Mouse (Mus musculus): ENCODE measurements at regions not wholly inside any gene's neighbourhood (a gene's known extent, or its start where the extent isn't known, plus 50 kb on each side); places are given as distances from the start of the nearest gene placed in this dataset.

GRCm38 (mm10) chr11:114611690-114612089 is 56.6 kb upstream of the Rpl38 start:
- no peak for DNase-seq (ENCODE audit: low spot score in 2 of 2)

- no peak for DNase-seq (ENCODE audit: low spot score in 2 of 2)
Observed at GRCm38 (mm10) chr11:114608009-114608408, 60.3 kb upstream of the Rpl38 start.

DNA sequence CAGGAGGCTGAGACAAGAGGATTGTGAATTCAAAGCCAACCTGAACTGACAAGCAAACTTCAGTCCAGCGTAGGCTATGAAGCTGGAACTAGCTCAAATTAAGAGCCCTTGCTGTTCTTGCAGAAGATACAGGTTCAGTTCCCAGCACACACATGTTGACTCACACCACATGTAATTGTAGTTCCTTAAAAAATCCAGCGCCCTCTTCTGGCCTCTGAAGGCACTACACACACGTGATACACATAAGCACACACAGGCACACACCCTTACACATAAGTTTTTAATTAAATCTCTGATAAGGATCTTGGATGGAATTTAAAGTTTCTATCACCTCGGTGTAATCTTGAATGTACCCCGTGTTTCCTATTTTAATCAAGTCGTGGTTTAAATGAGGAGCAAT is 65.2 kb upstream of the Rpl38 start:
- no peak for DNase-seq (ENCODE audit: low spot score in 2 of 2)

GRCm38 (mm10) chr11:114597225-114597624 is 71.1 kb upstream of the Rpl38 start:
- no peak for DNase-seq (ENCODE audit: low spot score in 2 of 2)

GRCm38 (mm10) chr11:114592961-114593360 is 75.4 kb upstream of the Rpl38 start:
- DNase-seq (ENCODE audit: low spot score in 2 of 2): no peak

DNA sequence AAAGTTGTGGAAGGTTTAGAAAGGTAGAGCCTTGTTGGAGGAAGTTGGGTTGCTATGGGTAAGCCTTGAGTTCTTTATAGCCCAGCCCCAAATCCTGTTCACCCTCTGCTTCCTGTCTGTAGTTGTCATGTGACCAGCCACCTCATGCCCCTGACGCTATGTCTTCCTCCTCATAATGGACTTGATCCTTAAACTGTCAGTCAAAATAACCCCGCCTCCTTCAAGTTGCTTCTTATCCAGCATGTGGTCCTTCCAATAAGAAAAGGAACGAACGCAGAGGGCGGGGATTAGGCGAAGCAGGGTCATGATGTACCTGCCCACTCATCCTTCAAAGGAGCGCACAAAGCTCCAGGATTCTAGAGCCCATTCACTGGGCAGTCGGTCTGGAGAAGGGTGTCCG is 79.8 kb upstream of the Rpl38 start:
- DNase-seq (ENCODE audit: low spot score in 2 of 2): no peak

- DNase-seq (ENCODE audit: low spot score in 2 of 2): no peak
Observed at GRCm38 (mm10) chr11:114587986-114588385, 80.3 kb upstream of the Rpl38 start.

GRCm38 (mm10) chr11:114586400-114586799 is 81.9 kb upstream of the Rpl38 start:
- no peak for DNase-seq (ENCODE audit: low spot score in 2 of 2)

- DNase-seq (ENCODE audit: low spot score in 2 of 2): no peak
Observed at GRCm38 (mm10) chr11:114584804-114585203, 83.5 kb upstream of the Rpl38 start.

DNA sequence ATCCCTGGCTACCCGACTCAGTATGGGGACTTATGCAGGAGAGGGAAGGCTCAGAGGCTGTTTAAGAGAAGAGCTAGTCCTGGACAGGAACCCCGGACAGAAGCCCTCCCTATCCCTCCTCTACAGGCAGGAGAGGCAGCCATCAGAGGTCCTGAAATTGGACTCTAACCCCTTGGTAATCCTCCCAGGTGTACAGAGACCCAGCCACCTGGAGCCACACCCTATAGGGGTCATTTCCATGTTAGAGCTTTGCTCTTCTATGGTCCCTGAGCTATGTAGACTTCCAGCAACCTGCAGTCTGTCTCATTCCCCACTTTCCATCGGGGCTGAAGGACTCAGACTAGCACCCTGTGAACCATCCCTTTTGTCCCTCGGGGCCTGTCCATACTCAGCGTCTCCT is 84.2 kb upstream of the Rpl38 start:
- DNase-seq (ENCODE audit: low spot score in 2 of 2): no peak

DNA sequence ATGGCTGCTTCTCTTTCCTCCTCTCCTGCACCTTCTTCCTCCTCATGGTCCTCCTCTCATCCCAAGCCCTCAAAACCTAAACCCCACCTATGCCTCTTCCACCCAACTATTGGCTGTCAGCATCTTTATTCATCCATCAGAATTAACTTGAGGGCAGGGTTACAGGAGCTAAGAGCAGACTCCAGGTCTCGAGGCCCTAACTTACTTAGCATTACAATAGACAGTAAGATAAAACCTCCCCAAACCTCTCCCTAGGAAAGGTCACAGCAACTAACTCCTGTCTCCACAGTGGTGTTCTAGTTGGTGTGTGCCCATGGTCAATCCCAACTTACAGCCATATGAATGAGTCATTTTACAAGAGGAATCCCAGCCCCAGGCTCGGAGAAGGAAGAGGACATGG is 88.3 kb upstream of the Rpl38 start:
- no peak for DNase-seq (ENCODE audit: low spot score in 2 of 2)

- DNase-seq (ENCODE audit: low spot score in 2 of 2): no peak
Observed at GRCm38 (mm10) chr11:114578551-114578950, 89.8 kb upstream of the Rpl38 start.

- DNase-seq (ENCODE audit: low spot score in 2 of 2): no peak
Observed at GRCm38 (mm10) chr11:114576803-114577202, 91.5 kb upstream of the Rpl38 start.

DNA sequence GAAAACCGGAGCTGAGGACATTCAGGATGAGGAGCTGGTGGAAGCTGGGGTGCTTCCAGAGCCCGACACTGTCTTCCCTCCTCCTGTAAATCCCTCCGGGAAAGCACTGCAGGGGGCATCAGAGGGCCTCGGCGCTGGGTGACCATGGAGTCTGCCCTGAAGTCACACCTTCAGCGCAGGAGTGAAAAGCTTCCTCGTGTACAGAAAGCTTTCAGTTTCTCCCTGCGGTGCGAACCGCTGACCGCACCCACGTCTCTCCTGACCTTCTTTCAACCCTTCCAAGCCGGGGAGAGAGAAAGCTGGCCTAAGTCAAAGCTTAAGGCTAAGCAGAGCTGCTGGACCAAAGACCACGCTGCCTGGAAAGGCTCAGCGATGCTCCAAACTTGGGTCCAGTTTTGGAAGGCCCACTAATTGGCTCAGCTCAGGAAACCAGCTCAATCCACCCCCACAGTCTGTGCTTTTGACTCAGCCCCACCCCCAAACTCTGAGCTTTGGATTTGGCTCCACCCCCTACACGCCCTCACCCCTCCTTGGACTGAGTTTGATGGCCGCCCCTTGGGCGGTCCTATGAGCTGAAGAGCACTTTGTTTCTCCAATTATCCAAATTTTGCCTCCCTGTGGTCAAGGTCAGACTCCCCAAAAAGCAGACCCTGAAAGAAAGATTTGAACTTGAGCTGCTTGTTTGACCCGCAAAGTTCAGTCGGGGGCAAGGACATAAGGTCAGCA is 97.0 kb upstream of the Rpl38 start:
- DNase-seq (ENCODE audit: low spot score in 2 of 2): no peak

GRCm38 (mm10) chr11:114570076-114570475 is 98.2 kb upstream of the Rpl38 start:
- DNase-seq (ENCODE audit: low spot score in 2 of 2): no peak

DNA sequence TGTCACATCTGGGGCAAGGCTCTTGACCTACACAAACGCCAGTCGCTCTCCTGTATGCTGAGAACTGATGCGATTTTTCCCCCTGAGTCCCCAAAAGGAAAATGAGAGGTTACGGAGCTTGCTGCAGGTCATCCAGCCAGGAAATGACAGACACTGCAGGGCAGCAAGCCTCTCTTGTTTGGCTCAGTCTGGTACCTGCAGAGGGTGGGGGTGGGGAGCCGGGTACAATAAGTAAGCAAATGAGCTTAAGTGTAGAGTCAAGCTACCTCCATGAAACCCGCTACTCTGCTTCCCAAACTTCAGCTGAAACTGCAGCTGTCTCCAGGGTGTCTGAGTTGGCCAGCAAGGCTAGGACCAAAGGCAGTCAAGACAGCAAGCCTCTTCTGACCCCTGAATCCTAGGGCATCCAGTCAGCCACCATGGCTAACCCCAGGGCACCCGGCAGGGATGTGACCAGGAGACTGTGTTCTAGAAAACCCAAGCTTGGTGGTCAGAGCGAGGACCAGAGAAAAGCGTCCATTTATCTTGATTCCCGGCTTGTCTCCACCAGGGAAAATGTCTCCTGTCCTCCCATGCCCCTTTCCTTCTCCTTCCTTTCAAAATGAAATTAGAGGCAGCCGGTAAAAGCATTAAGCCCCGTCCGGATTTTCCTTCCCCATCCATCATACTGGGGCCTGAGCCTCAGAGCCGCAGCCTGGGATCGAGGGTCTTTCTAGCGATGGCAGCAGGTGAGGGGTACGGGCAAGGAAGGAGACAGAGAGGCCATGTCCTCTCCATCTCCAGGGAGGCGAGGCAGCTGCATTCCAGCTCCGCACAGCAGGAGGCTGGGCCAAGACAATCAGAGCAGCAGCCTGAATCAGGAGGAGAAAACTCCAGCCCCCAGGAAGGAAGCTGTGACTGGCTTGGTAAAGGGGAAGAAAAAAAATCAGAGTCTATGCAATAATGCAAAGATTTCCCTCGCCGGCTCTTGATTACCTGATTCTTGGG is 100.2 kb upstream of the Rpl38 start:
- DNase-seq (ENCODE audit: low spot score in 2 of 2): no peak

DNA sequence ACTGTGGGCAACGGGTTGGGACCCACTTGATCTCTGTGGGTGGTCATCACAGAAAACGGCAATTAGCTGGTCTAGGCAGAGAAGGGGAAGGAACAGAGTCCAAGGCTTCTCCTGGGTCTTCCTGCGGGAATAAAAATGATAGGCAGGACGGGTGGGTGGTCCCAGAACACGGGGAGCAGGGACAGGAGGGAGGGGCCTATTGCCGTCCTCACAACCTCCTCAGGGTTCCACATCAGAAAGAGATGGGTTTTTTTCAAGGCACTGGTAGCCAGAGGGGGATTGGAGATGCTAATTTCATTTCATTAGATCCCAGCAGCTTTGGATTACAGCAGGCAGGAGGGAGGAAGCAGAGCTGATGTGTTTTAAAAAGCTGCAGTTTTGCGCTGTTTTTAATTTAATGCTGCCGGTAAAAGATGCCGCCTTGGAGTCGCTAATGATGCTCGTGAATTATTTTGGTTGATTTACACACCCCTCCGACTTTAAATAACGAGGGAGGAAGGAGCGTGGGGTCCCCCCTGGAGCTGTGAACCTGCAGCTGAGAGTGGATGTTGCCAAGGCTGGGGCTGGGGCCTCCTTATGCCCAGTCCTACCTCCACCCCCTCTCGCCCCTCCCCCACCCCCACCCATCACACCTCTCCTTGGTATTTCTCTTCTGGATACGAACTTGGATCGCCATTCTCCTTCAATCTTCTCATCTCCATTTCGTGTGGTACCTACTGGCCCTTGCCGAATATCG is 101.1 kb upstream of the Rpl38 start:
- no peak for DNase-seq (ENCODE audit: low spot score in 2 of 2)

- no peak for DNase-seq (ENCODE audit: low spot score in 2 of 2)
Observed at GRCm38 (mm10) chr11:114564949-114565348, 103.4 kb upstream of the Rpl38 start.

DNA sequence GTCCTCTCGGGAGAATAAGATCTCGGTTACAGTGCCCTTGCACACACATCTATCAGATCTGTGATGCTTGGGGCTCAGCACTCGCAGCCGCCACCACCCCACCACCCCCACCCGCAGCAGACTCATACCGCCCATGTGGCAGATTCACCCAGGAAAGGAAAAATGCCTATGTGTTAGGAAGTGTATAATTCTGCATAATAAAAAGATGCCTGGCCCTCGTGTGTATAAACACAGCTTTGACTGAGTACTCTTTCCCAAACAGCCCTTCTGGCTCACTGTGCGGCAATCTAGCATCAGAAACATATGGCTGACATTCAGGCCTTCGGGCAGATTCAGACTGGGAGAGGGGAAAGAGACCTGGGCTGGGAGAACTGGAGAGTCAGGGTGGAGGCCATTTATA is 105.2 kb upstream of the Rpl38 start:
- DNase-seq (ENCODE audit: low spot score in 2 of 2): no peak

- DNase-seq (ENCODE audit: low spot score in 2 of 2): no peak
Observed at GRCm38 (mm10) chr11:114554576-114554975, 113.7 kb upstream of the Rpl38 start.

DNA sequence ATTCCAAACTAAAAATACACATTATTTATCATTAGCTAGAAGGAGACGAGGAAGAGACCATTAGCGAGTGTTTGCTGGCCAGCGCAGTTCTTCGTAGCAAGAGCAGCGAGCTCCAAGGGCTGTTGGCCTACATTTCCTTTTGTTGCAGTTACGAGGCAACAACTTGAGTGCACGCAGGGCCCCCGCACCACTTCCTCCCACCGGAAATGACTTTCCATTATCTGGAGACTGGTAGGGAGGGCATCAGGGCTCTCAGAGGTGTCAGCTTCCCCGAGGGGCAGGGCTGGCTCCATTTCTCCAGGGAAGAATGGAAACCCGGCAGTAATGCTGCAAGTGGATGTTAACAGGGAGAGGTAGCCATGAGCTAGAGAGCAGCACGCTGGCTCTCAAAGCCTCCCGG is 114.3 kb upstream of the Rpl38 start:
- DNase-seq (ENCODE audit: low spot score in 2 of 2): no peak

- DNase-seq (ENCODE audit: low spot score in 2 of 2): no peak
Observed at GRCm38 (mm10) chr11:114552176-114552575, 116.1 kb upstream of the Rpl38 start.

Data from spleen, postnatal 14 days (tissue).